Mouse (Mus musculus) MEL (cell line): Measurements from ENCODE around the gene Nol6.

Experiments used
- CHD1 ChIP-seq: IDR thresholded peaks from 2 replicates; pipeline ENCODE4 v1.6.1; 2012; ENCODE audit warnings: low read depth, mild to moderate bottlenecking, inconsistent platforms, low read length, improper control_type of control experiment
- CHD2 ChIP-seq: IDR thresholded peaks from 2 replicates; pipeline ENCODE4 v1.6.1; 2011; ENCODE audit warnings: low read length, improper control_type of control experiment
- CTCF ChIP-seq, 3 experiments: IDR thresholded peaks in 2 of 3; conservative IDR thresholded peaks in 1 of 3; 2 replicates each; pipeline ENCODE4 v1.5.1; 2011 to 2012; ENCODE audit warnings: low read length in 3 of 3, low read depth in 2 of 3, mild to moderate bottlenecking in 2 of 3, improper control_type of control experiment in 1 of 3, inconsistent platforms in 1 of 3, mixed read lengths in 1 of 3, moderate library complexity in 1 of 3; ENCODE audit not compliant: control insufficient read depth in 1 of 3, insufficient read depth in 1 of 3, poor library complexity in 1 of 3, severe bottlenecking in 1 of 3
- ELF1 ChIP-seq: IDR thresholded peaks from 2 replicates; pipeline ENCODE4 v1.6.1; 2014; ENCODE audit warnings: low read depth, mild to moderate bottlenecking, inconsistent platforms, low read length, improper control_type of control experiment, moderate library complexity
- ETS1 ChIP-seq: IDR thresholded peaks from 2 replicates; pipeline ENCODE4 v1.6.1; 2012; ENCODE audit warnings: low read depth, mild to moderate bottlenecking, inconsistent platforms, low read length, improper control_type of control experiment, moderate library complexity
- MAZ ChIP-seq: IDR thresholded peaks from 2 replicates; pipeline ENCODE4 v1.6.1; 2012; ENCODE audit warnings: low read depth, mild to moderate bottlenecking, inconsistent platforms, low read length, improper control_type of control experiment
- MEF2A ChIP-seq: IDR thresholded peaks from 2 replicates; pipeline ENCODE4 v1.6.1; 2014; ENCODE audit warnings: low read depth, mild to moderate bottlenecking, inconsistent platforms, low read length, improper control_type of control experiment; ENCODE audit not compliant: poor library complexity, insufficient replicate concordance, severe bottlenecking; ENCODE audit errors: extremely low read depth
- POLR2A ChIP-seq, 2 experiments: IDR thresholded peaks; 2 replicates each; pipeline ENCODE4 v1.6.1; 2011 to 2012; ENCODE audit warnings: low read length in 2 of 2, mild to moderate bottlenecking in 2 of 2, control low read depth in 1 of 2, improper control_type of control experiment in 1 of 2, low read depth in 1 of 2, moderate library complexity in 1 of 2; ENCODE audit not compliant: control insufficient read depth in 1 of 2, insufficient read depth in 1 of 2, poor library complexity in 1 of 2
- TAL1 ChIP-seq: IDR thresholded peaks from 2 replicates; pipeline ENCODE4 v1.6.1; 2012; ENCODE audit warnings: mild to moderate bottlenecking, inconsistent platforms, low read length, moderate library complexity, mixed read lengths
- USF1 ChIP-seq: IDR thresholded peaks from 2 replicates; pipeline ENCODE4 v1.6.1; 2014; ENCODE audit warnings: low read depth, mild to moderate bottlenecking, inconsistent platforms, low read length, improper control_type of control experiment, moderate library complexity
- USF2 ChIP-seq, 2 experiments: IDR thresholded peaks; 2 replicates each; pipeline ENCODE4 v1.6.1; 2011 to 2012; ENCODE audit warnings: improper control_type of control experiment in 2 of 2, low read length in 2 of 2, borderline replicate concordance in 1 of 2, inconsistent platforms in 1 of 2, low read depth in 1 of 2, mild to moderate bottlenecking in 1 of 2; ENCODE audit not compliant: insufficient read depth in 1 of 2
- ZC3H11A ChIP-seq: IDR thresholded peaks from 2 replicates; pipeline ENCODE4 v1.6.1; 2012; ENCODE audit warnings: low read depth, mild to moderate bottlenecking, inconsistent platforms, low read length, improper control_type of control experiment

DNA sequence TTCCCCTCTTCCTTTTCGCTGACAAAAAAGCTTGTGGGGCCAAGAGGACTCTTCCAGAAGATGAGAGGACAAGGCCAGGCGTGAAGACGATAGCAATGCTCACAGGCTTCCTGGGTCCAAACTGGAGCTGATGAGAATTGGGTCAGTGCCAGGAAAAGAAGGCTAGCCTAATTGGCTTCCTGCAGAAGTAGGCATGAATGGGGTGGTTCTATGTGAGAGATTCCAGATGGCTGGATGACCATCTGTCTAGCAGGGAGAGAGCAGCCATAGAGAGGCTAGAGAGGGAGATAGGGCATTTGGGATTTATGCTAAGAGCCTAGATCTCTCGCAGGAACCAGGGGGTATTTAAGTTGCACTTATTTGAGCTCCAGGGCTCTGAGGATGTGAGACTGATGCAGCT is 16.8 kb downstream of the Nol6 start:
- no peak for TF ChIP-seq MAZ
- no peak for TF ChIP-seq ELF1
- no peak for TF ChIP-seq ZC3H11A
- TF ChIP-seq MEF2A, result no peak
- TF ChIP-seq CTCF (IDR thresholded peaks at IDR 0.05 in 2 of 3, conservative IDR thresholded peaks at IDR 0.05 in 1 of 3; ENCODE audit: control insufficient read depth in 1 of 3, insufficient read depth in 1 of 3, low read depth in 2 of 3, low read length in 3 of 3, poor library complexity in 1 of 3, severe bottlenecking in 1 of 3), result no peak
- no peak for TF ChIP-seq TAL1
- no peak for TF ChIP-seq ETS1
- no peak for TF ChIP-seq POLR2A (IDR thresholded peaks at IDR 0.05; ENCODE audit: control insufficient read depth in 1 of 2, insufficient read depth in 1 of 2, low read depth in 1 of 2, low read length in 2 of 2, poor library complexity in 1 of 2)
- TF ChIP-seq USF2 (IDR thresholded peaks at IDR 0.05; ENCODE audit: borderline replicate concordance in 1 of 2, insufficient read depth in 1 of 2, low read depth in 1 of 2, low read length in 2 of 2), result no peak
- TF ChIP-seq CHD1, result no peak
- TF ChIP-seq USF1, result no peak
- no peak for TF ChIP-seq CHD2
